Mouse (Mus musculus): Measurements from ENCODE around the gene Sgta. TPM values are rescaled to one million over a fixed set of nuclear protein-coding genes. Genes with fewer than 3 reads are reported as not detected.
"Not testable (repeated sequence)": the region's sequence is repeated elsewhere in the genome, so short reads cannot be mapped to it uniquely, and the experiment has no call there.

The Sgta gene
- 212 and 215 TPM in 2 replicates for total RNA-seq (2021)
- long read RNA-seq, experiment 1, transcript Sgta-202 (12 exons, 1,964 nt), result major isoform, 427 of 656 reads
- long read RNA-seq, experiment 1, transcript Sgta-201 (12 exons, 1,969 nt), result minor isoform, 113 of 656 reads
- long read RNA-seq, experiment 1, partial matches to known transcripts, result 33 of 656 reads
- long read RNA-seq, experiment 1, other reads (novel, unspliced or antisense), result 83 of 656 reads
- long read RNA-seq, experiment 2, transcript Sgta-202 (12 exons, 1,964 nt), result major isoform, 229 of 411 reads
- long read RNA-seq, experiment 2, transcript Sgta-201 (12 exons, 1,969 nt), result minor isoform, 72 of 411 reads
- long read RNA-seq, experiment 2, partial matches to known transcripts, result 26 of 411 reads
- long read RNA-seq, experiment 2, other reads (novel, unspliced or antisense), result 84 of 411 reads

- peak; percentile 99 for DNase-seq
Observed at GRCm38 (mm10) chr10:81059603-81060543, at the start of gene Sgta. Gene Sgta (minus strand): TSS chr10:81060181.

GRCm38 (mm10) chr10:81106113-81106721 lies 46.2 kb upstream of the Sgta start:
- peak; percentile 96 for DNase-seq

- DNase-seq, result peak; percentile 99
Observed at GRCm38 (mm10) chr10:81105565-81106112, 45.7 kb upstream of the Sgta start, which contains the start of gene Map2k2. Gene Map2k2 (plus strand): TSS chr10:81105915.

- no peak for DNase-seq
Observed at GRCm38 (mm10) chr10:81094931-81095678, 35.1 kb upstream of the Sgta start.

DNA sequence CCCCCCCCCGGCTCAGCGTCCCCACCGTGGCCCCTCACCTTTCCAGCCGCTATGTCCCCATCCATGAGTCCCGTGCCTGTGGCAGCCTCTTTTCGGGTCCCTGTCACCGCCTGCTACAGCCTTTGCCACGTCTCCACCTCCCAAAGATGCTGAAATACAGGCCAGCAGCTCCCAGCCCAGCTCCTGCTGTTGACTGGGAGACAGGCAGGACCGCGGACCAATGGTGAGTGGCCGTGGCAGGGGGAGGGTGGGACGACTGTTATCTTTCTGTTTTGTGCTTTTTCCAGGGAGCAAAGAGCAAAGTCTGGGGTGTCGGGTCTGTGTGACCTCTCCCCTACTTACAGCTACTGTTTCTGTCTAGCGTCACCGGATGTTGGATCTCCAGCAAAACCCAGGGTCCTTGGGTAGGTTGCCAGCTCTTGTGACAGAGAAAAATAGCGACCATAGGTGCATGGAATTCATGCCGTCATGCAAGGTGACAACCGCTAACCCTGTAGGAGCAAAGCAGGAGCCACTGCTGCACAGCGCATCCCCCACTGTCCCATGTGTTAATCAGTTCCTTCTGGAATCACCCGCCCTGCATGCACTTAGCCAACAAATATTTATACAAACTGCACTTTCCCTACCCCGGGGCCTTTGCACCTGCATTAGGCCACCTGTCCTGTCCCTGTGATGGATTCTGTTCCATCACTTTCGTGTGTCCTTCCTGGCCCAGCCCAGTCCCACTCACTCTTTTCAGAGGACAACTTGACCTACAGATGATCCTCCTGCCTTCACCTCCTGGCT lies 32.7 kb upstream of the Sgta start:
- DNase-seq, result peak; percentile 88

DNA sequence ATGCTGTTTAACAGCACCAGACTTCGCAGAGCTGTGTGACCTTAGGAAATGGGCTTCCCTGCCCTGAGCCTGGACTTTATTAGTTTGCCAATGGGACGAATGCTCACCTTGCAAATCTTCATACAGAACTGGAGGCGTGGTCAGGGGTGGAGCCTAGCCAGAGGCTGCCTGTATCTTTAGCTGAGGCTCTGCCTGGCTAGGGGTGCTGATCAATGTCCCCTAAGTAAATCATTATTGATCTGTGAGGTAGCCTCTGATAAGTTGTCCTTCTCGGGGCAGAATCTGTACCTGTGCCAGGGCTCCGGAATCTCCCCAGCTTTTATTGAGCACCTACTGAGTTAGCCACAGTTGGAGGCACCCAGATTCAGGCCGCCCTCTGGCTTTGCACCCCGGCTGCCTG lies 30.6 kb upstream of the Sgta start:
- DNase-seq, result no peak

- no peak for DNase-seq
Observed at GRCm38 (mm10) chr10:81089216-81089615, 29.2 kb upstream of the Sgta start.

GRCm38 (mm10) chr10:81087021-81087420 lies 27.0 kb upstream of the Sgta start:
- DNase-seq, result no peak

- DNase-seq, result peak; percentile 82
Observed at GRCm38 (mm10) chr10:81082168-81082960, 22.4 kb upstream of the Sgta start.

- DNase-seq, result no peak
Observed at GRCm38 (mm10) chr10:81080008-81080655, 20.2 kb upstream of the Sgta start.

DNA sequence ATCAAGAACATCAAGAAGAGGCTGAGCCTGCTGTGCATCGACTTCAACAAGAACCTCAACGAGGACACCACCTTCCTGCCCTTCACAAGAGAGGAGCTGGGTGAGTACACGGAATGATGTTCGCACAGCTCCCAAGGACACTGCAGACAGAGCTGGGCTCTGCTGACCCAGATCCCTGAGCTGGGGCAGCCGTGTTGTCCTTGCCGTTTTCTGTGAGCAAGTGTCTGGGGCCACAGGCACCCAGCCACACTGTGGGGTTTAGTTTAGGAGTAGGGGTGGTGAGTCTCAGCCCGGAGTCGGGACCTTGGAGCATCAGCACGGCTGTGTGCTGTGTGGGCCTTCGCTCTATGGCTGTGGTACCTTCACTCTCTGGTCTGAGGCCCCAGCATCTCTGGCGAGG lies 17.9 kb upstream of the Sgta start:
- DNase-seq, result peak; percentile 73

DNA sequence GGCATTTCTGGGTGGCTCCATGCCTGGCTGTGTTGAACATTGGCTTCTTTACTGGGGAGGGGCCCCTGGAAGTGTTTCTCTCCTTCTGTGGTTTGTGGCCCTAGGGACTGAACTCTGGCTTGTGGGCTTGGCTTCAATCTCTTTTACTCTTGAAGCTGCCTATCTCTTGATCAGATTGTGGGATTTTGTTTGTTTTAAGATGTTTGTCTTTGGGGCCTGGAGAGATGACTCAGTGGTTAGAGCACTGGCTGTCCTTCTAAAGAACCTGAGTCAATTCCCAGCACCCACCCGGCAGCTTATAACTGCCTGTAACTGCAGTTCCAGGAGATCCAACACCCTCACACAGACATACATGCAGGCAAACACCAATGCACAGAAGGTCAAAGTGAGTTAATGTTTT lies 16.4 kb upstream of the Sgta start:
- DNase-seq, result no peak

- peak; percentile 53 for DNase-seq
Observed at GRCm38 (mm10) chr10:81075734-81076133, 15.8 kb upstream of the Sgta start.

DNA sequence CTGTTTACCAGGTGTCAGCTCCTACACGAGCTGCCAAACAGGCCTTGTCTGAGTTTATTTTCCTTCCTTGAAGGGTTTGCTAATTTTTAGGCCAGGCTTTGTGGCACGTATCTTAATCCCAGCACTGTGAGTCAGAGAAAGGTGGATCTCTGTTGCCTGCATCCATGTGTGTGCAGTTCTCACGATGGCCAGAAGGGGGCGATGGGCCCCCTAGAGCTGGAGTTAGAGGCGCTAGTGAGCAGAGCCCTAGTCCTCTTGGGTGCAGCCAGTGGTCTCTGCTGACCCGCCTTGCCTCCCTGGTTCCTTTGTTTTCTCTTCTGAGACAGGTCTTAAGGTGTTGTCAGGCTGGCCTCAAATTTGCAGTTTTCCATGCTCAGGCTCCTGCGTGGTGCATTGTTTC lies 13.5 kb upstream of the Sgta start:
- peak; percentile 49 for DNase-seq

DNA sequence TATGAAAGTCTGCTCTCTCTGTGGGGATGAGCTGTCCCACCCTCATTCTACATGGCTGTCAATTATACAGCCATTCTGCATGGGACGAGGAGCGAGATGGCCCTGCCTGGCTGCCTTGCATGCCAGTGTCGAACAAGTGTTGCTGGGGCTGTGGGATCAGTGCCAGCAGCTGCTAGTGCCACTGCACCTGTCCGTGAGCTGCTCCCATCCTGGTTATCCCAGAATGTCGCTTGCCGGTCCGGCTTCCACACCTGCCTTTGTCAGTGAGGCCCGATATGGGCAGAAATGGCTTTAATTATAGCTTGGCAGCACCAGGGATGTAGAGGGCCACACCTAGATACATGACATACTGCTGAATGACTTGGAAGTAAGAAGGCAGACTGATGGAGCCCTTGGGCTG lies 12.3 kb upstream of the Sgta start:
- no peak for DNase-seq

GRCm38 (mm10) chr10:81069836-81070235 lies 9.9 kb upstream of the Sgta start, which contains the start of gene Thop1:
Gene Thop1 (plus strand): TSS chr10:81070035.
- DNase-seq, result peak; percentile 99

DNA sequence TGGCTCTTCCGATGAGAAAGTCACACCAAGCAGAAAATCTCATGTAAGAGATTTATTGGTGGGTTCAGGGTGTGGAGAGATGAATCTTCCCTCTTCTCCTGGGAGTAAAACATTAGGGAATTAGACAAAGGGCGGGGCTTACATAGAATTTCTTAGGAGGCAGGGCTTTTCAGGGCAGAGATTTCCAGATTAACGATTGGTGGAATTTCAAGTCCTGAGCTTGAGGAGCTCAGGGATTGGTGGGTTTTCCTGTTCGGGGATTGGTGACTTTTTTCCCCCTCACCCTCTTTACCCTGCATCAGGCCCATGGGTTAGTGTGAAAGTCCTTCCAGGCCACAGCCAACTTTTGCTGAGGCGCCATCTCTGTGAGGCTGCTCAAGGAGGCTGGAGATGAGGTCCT lies 8.7 kb upstream of the Sgta start:
- no peak for DNase-seq

DNA sequence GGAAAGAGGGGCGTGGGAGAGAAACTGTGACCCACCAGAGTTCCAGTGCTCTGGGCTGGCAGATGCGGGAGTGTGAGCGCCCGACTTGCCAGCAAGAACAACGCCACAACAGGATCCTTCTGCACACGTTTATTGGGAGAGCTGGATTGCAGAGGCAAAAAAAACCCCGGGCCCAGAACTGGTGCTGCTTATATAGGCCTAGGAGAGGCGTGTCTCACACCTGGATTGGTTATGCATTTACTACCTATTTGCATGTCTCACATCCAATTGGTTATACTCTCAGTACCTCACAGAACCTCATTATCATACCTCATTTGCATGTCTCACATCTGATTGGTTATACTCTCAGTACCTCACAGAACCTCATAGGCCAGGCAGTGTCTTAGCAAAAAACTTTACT lies 4.5 kb upstream of the Sgta start:
- not testable (repeated sequence) for DNase-seq

- DNase-seq, result no peak
Observed at GRCm38 (mm10) chr10:81062710-81063109, 2.7 kb upstream of the Sgta start.

Measured in adrenal gland, postnatal 14 days (tissue).